ENCODE assay signal across 23 mouse cellular contexts in genomic region chr9:102240215-102240614, GRCm38 (mm10).
DNase-seq lines count a peak whose midpoint lies in the region; ATAC-seq lines count a peak whose summit lies in the region.
"Had no signal": no experiment of that assay in that cellular context is flagged by ENCODE, and none has a peak within 500 bp of the region (broad histone marks: within the 10 kb centered on the region; RNA-seq: fewer than 3 reads in every experiment).

No protein-coding gene starts in this region.

- no peaks in the 10 kb centered on the region for H3K36me3 ChIP-seq in midbrain, embryonic 13.5 days
- H3K36me3 ChIP-seq in midbrain, embryonic 14.5 days (ENCODE audit: control insufficient read depth, insufficient read depth, low read length): no peaks in the 10 kb centered on the region
- H3K36me3 ChIP-seq: intestine, embryonic 15.5 days; liver, embryonic 13.5 days; midbrain, embryonic 15.5 days had no signal

- DNase-seq in cerebellum, adult 18-20 months: peak; percentile 50 to 56
- no peak for DNase-seq in cerebellum, postnatal 4 days (ENCODE audit: low spot score in 2 of 2)
- DNase-seq in midbrain, embryonic 14.5 days: no peak
- peak; percentile 32 to 39 for DNase-seq in cerebellum, postnatal 36 days
- DNase-seq in left cerebral cortex, adult 8-10 months (ENCODE audit: low spot score in 2 of 2): no peak
- DNase-seq in urinary bladder, postnatal 14 days (ENCODE audit: low spot score): no peak
- DNase-seq: adrenal gland, postnatal 36 days; gastrocnemius, adult 2 months; heart, postnatal 4 days; kidney, adult 8-10 months; kidney, postnatal 4 days; liver, embryonic 13.5 days; lung, adult 2 months; lung, postnatal 14 days; thymus, adult 2 months had no signal

- H3K4me1 ChIP-seq in midbrain, embryonic 13.5 days (replicated peaks): peaks cover 57% of the 10 kb centered on the region
- H3K4me1 ChIP-seq in midbrain, embryonic 14.5 days (ENCODE audit: control insufficient read depth, insufficient read depth, low read length): peaks cover 40% of the 10 kb centered on the region
- H3K4me1 ChIP-seq: intestine, embryonic 15.5 days; liver, embryonic 13.5 days had no signal

- no peak overlapping the region for H3K4me2 ChIP-seq in midbrain, embryonic 13.5 days (replicated peaks)
- no peak overlapping the region for H3K4me2 ChIP-seq in midbrain, embryonic 14.5 days (ENCODE audit: low read length)
- H3K4me2 ChIP-seq: forebrain, embryonic 13.5 days; intestine, embryonic 15.5 days; liver, embryonic 13.5 days; midbrain, embryonic 15.5 days had no signal

- no peak overlapping the region for H3K4me3 ChIP-seq in midbrain, embryonic 13.5 days (replicated peaks)
- no peak overlapping the region for H3K4me3 ChIP-seq in midbrain, embryonic 14.5 days (replicated peaks; ENCODE audit: low read depth, low read length)
- H3K4me3 ChIP-seq: forebrain, embryonic 13.5 days; gastrocnemius, adult 2 months; intestine, embryonic 15.5 days; liver, embryonic 13.5 days; midbrain, embryonic 15.5 days; myocyte had no signal

- H3K9me3 ChIP-seq in midbrain, embryonic 13.5 days: no peaks in the 10 kb centered on the region
- no peaks in the 10 kb centered on the region for H3K9me3 ChIP-seq in midbrain, embryonic 14.5 days (ENCODE audit: control insufficient read depth, low read length)
- H3K9me3 ChIP-seq: forebrain, embryonic 13.5 days; intestine, embryonic 15.5 days; liver, embryonic 13.5 days; midbrain, embryonic 15.5 days had no signal

- WGBS in midbrain, embryonic 13.5 days: 90% methylated on average over 4 of the region's 4 CpGs
- WGBS in midbrain, embryonic 14.5 days: 85% methylated on average over 4 of the region's 4 CpGs

- H3K9ac ChIP-seq in midbrain, embryonic 13.5 days (replicated peaks): no peak overlapping the region
- H3K9ac ChIP-seq in midbrain, embryonic 14.5 days (replicated peaks; ENCODE audit: low read length): no peak overlapping the region
- H3K9ac ChIP-seq: forebrain, embryonic 13.5 days; intestine, embryonic 15.5 days; liver, embryonic 13.5 days; midbrain, embryonic 15.5 days had no signal

- no peak for ATAC-seq in midbrain, embryonic 13.5 days
- ATAC-seq in midbrain, embryonic 14.5 days (ENCODE audit: low FRiP score, low TSS enrichment): no peak
- ATAC-seq: CD4-positive, CD25-positive, alpha-beta regulatory T cell, adult 4 months; forebrain, embryonic 13.5 days; hindbrain, embryonic 16.5 days; intestine, embryonic 15.5 days; midbrain, embryonic 15.5 days had no signal

- peaks cover 2% of the 10 kb centered on the region for H3K27me3 ChIP-seq in midbrain, embryonic 13.5 days
- H3K27me3 ChIP-seq in midbrain, embryonic 14.5 days (ENCODE audit: control insufficient read depth, insufficient read depth, low read length): no peaks in the 10 kb centered on the region
- H3K27me3 ChIP-seq: intestine, embryonic 15.5 days; liver, embryonic 13.5 days; midbrain, embryonic 15.5 days had no signal

- 0 out of 2 replicates have a peak overlapping the region, but pooled peaks have one; percentile 9 for H3K27ac ChIP-seq in midbrain, embryonic 13.5 days
- no peak overlapping the region for H3K27ac ChIP-seq in midbrain, embryonic 14.5 days (replicated peaks; ENCODE audit: low read depth, low read length)
- H3K27ac ChIP-seq: forebrain, embryonic 13.5 days; gastrocnemius, adult 2 months; intestine, embryonic 15.5 days; liver, embryonic 13.5 days; midbrain, embryonic 15.5 days; stomach, postnatal 0 days had no signal

Comparison
In these comparisons a context has a peak if more than half of its experiments do, and no peak if none do; other contexts are left out.
1. DNase-seq: peak in cerebellum, adult 18-20 months (2 of 2) and cerebellum, postnatal 36 days (2 of 2); none in cerebellum, postnatal 4 days (0 of 2), midbrain, embryonic 14.5 days (single experiment), left cerebral cortex, adult 8-10 months (0 of 2) and urinary bladder, postnatal 14 days (single experiment).